8 mouse cellular contexts compared by ENCODE assay signal in the genomic region with DNA sequence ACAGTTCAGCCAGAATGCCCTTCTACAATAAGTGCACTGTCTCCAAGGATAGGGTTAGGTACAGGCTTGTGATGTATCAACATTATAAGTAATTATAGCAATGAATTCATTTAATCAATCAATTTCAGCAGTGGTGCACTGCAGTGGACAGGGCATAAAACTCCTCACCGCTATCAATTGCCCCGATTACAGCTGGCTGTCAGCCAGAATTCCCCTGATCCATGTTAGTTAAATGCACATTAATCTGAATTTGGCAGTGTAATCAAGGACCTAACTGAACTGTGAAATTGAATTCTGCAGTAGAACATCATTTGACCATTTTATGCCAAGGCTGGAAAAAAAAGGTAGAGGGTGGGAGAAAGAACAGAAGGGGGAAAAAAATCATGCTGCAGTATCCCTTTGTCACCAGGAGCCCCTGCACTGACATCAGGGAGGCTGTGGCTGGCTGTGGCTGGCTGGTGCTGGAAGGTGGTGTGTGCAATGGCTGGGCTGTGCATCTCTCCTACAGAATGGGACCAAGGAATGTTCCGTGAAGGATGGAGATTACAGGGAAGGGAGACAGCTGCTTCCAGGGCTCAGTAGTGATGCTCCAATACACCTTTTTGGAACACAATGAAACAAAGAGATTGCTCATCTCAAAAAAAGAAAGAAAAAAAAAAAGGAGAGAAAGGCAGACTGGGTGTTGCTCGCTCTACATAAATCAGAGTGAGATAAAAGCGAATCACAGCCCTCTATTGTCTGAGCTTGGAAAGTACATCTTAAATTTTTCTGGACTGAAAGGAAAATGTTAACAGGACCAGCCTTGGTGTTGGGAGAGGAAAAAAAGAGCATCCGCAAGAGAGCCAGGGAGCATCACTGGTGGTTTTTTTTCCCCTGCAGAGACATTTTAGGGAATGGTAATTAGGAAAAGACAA. TPM values are rescaled to one million over a fixed set of nuclear protein-coding genes. Genes with fewer than 3 reads are reported as not detected.
DNase-seq lines count a peak whose midpoint lies in the region; ATAC-seq and TF ChIP-seq lines count a peak whose summit lies in the region.
"Had no signal": no experiment of that assay in that cellular context is flagged by ENCODE, and none has a peak within 500 bp of the region (broad histone marks: within the 10 kb centered on the region; RNA-seq: fewer than 3 reads in every experiment).

No protein-coding gene starts in this region.

- H3K9me3 ChIP-seq in forebrain, embryonic 15.5 days: no peaks in the 10 kb centered on the region
- H3K9me3 ChIP-seq in midbrain, embryonic 14.5 days (ENCODE audit: control insufficient read depth, low read length): no peaks in the 10 kb centered on the region
- H3K9me3 ChIP-seq: limb, embryonic 13.5 days had no signal

- H3K36me3 ChIP-seq in forebrain, embryonic 15.5 days: no peaks in the 10 kb centered on the region
- no peaks in the 10 kb centered on the region for H3K36me3 ChIP-seq in midbrain, embryonic 14.5 days (ENCODE audit: control insufficient read depth, insufficient read depth, low read length)
- H3K36me3 ChIP-seq in thymus, adult 2 months (ENCODE audit: control insufficient read depth, insufficient read depth, low read length): no peaks in the 10 kb centered on the region
- H3K36me3 ChIP-seq: limb, embryonic 13.5 days had no signal

- no peak overlapping the region for H3K4me3 ChIP-seq in forebrain, embryonic 15.5 days
- no peak overlapping the region for H3K4me3 ChIP-seq in midbrain, embryonic 14.5 days (replicated peaks; ENCODE audit: low read depth, low read length)
- H3K4me3 ChIP-seq in thymus, adult 2 months (ENCODE audit: control insufficient read depth, insufficient read depth, low read length): no peak overlapping the region
- H3K4me3 ChIP-seq: limb, embryonic 13.5 days had no signal

- TF ChIP-seq CTCF in thymus, adult 2 months (IDR thresholded peaks at IDR 0.05; ENCODE audit: borderline replicate concordance, control insufficient read depth, extremely low read depth, insufficient read depth, low read length, poor library complexity): no peak

- peak overlapping the region; percentile 32; the same call in 1 of the 2 replicates for H3K9ac ChIP-seq in forebrain, embryonic 15.5 days (replicated peaks)
- H3K9ac ChIP-seq in midbrain, embryonic 14.5 days (replicated peaks; ENCODE audit: low read length): peak overlapping the region; percentile 36; the same call in 1 of the 2 replicates
- H3K9ac ChIP-seq: limb, embryonic 13.5 days had no signal

- H3K27ac ChIP-seq in forebrain, embryonic 15.5 days (replicated peaks): peak overlapping the region; percentile 89
- peak overlapping the region; percentile 94 for H3K27ac ChIP-seq in midbrain, embryonic 14.5 days (replicated peaks; ENCODE audit: low read depth, low read length)
- H3K27ac ChIP-seq in thymus, adult 2 months (ENCODE audit: control insufficient read depth, insufficient read depth, low read length): no peak overlapping the region
- H3K27ac ChIP-seq: limb, embryonic 13.5 days had no signal

- ATAC-seq in forebrain, embryonic 15.5 days (replicated peaks): peak; percentile 87
- peak; percentile 89 for ATAC-seq in midbrain, embryonic 14.5 days (ENCODE audit: low FRiP score, low TSS enrichment)

- DNase-seq in R1 (ENCODE audit: low read depth, low spot score): peak; percentile 71
- peak; percentile 15 for DNase-seq in cerebellum, adult 8-10 months
- DNase-seq in midbrain, embryonic 14.5 days: peak; percentile 82
- DNase-seq in thymus, adult 2 months: no peak
- no peak for DNase-seq in heart, adult 11 months
- no peak for DNase-seq in adrenal gland, postnatal 14 days

- 7% methylated on average over 6 of the region's 6 CpGs for WGBS in forebrain, embryonic 15.5 days
- 4% methylated on average over 6 of the region's 6 CpGs for WGBS in midbrain, embryonic 14.5 days
- 86% methylated on average over 6 of the region's 6 CpGs for WGBS in thymus, adult 2 months

- no peak for TF ChIP-seq POLR2A in thymus, adult 2 months (IDR thresholded peaks at IDR 0.05; ENCODE audit: control insufficient read depth, extremely low read depth, insufficient read depth, low read length, poor library complexity)

- H3K27me3 ChIP-seq in forebrain, embryonic 15.5 days: no peaks in the 10 kb centered on the region
- no peaks in the 10 kb centered on the region for H3K27me3 ChIP-seq in midbrain, embryonic 14.5 days (ENCODE audit: control insufficient read depth, insufficient read depth, low read length)
- H3K27me3 ChIP-seq in thymus, adult 2 months (ENCODE audit: control insufficient read depth, insufficient read depth, low read length): no peaks in the 10 kb centered on the region
- H3K27me3 ChIP-seq: limb, embryonic 13.5 days had no signal

- peaks cover 28% of the 10 kb centered on the region for H3K4me1 ChIP-seq in forebrain, embryonic 15.5 days
- peaks cover 30% of the 10 kb centered on the region for H3K4me1 ChIP-seq in midbrain, embryonic 14.5 days (ENCODE audit: control insufficient read depth, insufficient read depth, low read length)
- no peaks in the 10 kb centered on the region for H3K4me1 ChIP-seq in thymus, adult 2 months (replicated peaks; ENCODE audit: control insufficient read depth, insufficient read depth, low read length)

- H3K4me2 ChIP-seq in forebrain, embryonic 15.5 days (replicated peaks): peak overlapping the region; percentile 20
- peak overlapping the region; percentile 29 for H3K4me2 ChIP-seq in midbrain, embryonic 14.5 days (ENCODE audit: low read length)
- H3K4me2 ChIP-seq: limb, embryonic 13.5 days had no signal

RNA-seq across cellular contexts. Expression of a gene that starts 56.3 kb away (rescaled TPM):
- 0.86 and 1.5 TPM in 2 replicates for polyA plus RNA-seq in forebrain, embryonic 15.5 days (2015; fragmentation: Nextera tagmentation; extraction: Ambion mirVana)
- polyA plus RNA-seq in midbrain, embryonic 14.5 days (2014; fragmentation: Nextera tagmentation; extraction: Ambion mirVana): 12.7 and 13.1 TPM in 2 replicates
- polyA plus RNA-seq in thymus, adult 2 months (2012; rRNA removed): not detected in 2 replicates
- total RNA-seq in adrenal gland, postnatal 14 days (2021): not detected in 2 replicates

Comparison
In these comparisons a context has a peak if more than half of its experiments do, and no peak if none do; other contexts are left out.
1. DNase-seq: peak in R1 (single experiment), cerebellum, adult 8-10 months (single experiment) and midbrain, embryonic 14.5 days (single experiment); none in thymus, adult 2 months (single experiment), heart, adult 11 months (single experiment) and adrenal gland, postnatal 14 days (single experiment).